34 mouse cellular contexts compared by ENCODE assay signal in genomic region chrX:140845401-140845800, GRCm38 (mm10). TPM values are rescaled to one million over a fixed set of nuclear protein-coding genes. Genes with fewer than 3 reads are reported as not detected.
DNase-seq lines count a peak whose midpoint lies in the region; ATAC-seq and TF ChIP-seq lines count a peak whose summit lies in the region.
"Not testable (repeated sequence)": the region's sequence is repeated elsewhere in the genome, so short reads cannot be mapped to it uniquely, and the experiment has no call there.
"Had no signal": no experiment of that assay in that cellular context is flagged by ENCODE, and none has a peak within 500 bp of the region (broad histone marks: within the 10 kb centered on the region; RNA-seq: fewer than 3 reads in every experiment).

No protein-coding gene starts in this region.

- H3K9ac ChIP-seq in ES-E14 (ENCODE audit: insufficient read depth, low read depth, low read length, poor library complexity, severe bottlenecking); hindbrain, postnatal 0 days (replicated peaks; ENCODE audit: low read length); lung, postnatal 0 days (replicated peaks; ENCODE audit: low read depth); stomach, postnatal 0 days (ENCODE audit: low read length): not testable (repeated sequence)

- not testable (repeated sequence) for H3K4me1 ChIP-seq in ES-E14 (ENCODE audit: control insufficient read depth in 2 of 2, insufficient read depth in 2 of 2, low read length in 2 of 2, poor library complexity in 1 of 2); cortical plate, adult 2 months (ENCODE audit: control insufficient read depth, insufficient read depth, low read length); hindbrain, postnatal 0 days (ENCODE audit: insufficient read depth, low read length); lung, postnatal 0 days (ENCODE audit: insufficient read depth, low read depth, low read length); stomach, postnatal 0 days (replicated peaks; ENCODE audit: control insufficient read depth, insufficient read depth)

- in situ Hi-C loops in ES-E14 (cut with MboI; ENCODE audit: low sequenced_read_pairs in 2 of 2, unreplicated experiment in 2 of 2) = not testable (repeated sequence)

- H3K27ac ChIP-seq in ES-E14 (ENCODE audit: insufficient read depth, low read depth, low read length, poor library complexity, severe bottlenecking); cortical plate, adult 2 months (ENCODE audit: insufficient read depth, low read length); hindbrain, postnatal 0 days; layer of hippocampus, adult 2 months; lung, postnatal 0 days (ENCODE audit: low read length); stomach, postnatal 0 days (replicated peaks): not testable (repeated sequence)

- ATAC-seq in hindbrain, postnatal 0 days; lung, postnatal 0 days; stomach, postnatal 0 days (ENCODE audit: low FRiP score, low TSS enrichment): not testable (repeated sequence)

- not testable (repeated sequence) for H3K9me3 ChIP-seq in ES-E14 (ENCODE audit: control insufficient read depth, insufficient read depth, low read depth, low read length); hindbrain, postnatal 0 days (ENCODE audit: low read length); lung, postnatal 0 days (ENCODE audit: low read length); stomach, postnatal 0 days (ENCODE audit: control insufficient read depth, low read length)

- WGBS in hindbrain, postnatal 0 days = no CpG with 5 or more reads among the region's 1 CpGs
- WGBS in lung, postnatal 0 days = 86% methylated on average over 1 of the region's 1 CpGs
- WGBS in stomach, postnatal 0 days = no CpG with 5 or more reads among the region's 1 CpGs

- TF ChIP-seq POLR2A in cortical plate, adult 2 months (IDR thresholded peaks at IDR 0.05; ENCODE audit: extremely low read depth, insufficient read depth, low read length) = not testable (repeated sequence)

- not testable (repeated sequence) for H3K27me3 ChIP-seq in hindbrain, postnatal 0 days (ENCODE audit: insufficient read depth, low read length); lung, postnatal 0 days (replicated peaks; ENCODE audit: insufficient read depth, low read length); stomach, postnatal 0 days (ENCODE audit: control insufficient read depth, insufficient read depth, low read length)

- not testable (repeated sequence) for H3K36me3 ChIP-seq in ES-E14 (ENCODE audit: control insufficient read depth, insufficient read depth, low read length, poor library complexity, severe bottlenecking); hindbrain, postnatal 0 days (ENCODE audit: insufficient read depth, low read length); lung, postnatal 0 days (ENCODE audit: insufficient read depth, low read length); stomach, postnatal 0 days (ENCODE audit: control insufficient read depth, insufficient read depth, low read length)

- peak; percentile 4 to 21 for DNase-seq in B cell, adult 2 months
- DNase-seq in ES-E14 (ENCODE audit: low read depth, low spot score); hindbrain, postnatal 0 days (ENCODE audit: low spot score); layer of hippocampus, adult 2 months (ENCODE audit: low spot score in 2 of 2); lung, postnatal 0 days (ENCODE audit: low spot score); stomach, postnatal 0 days (ENCODE audit: low spot score): not testable (repeated sequence)
- DNase-seq in ZHBTc4 (ENCODE audit: low read depth, low spot score) = peak; percentile 18

- TF ChIP-seq EP300 in lung, postnatal 0 days (IDR thresholded peaks at IDR 0.05); stomach, postnatal 0 days (optimal IDR thresholded peaks at IDR 0.05): not testable (repeated sequence)

- H3K4me2 ChIP-seq in hindbrain, postnatal 0 days (ENCODE audit: low read depth, low read length); lung, postnatal 0 days (replicated peaks; ENCODE audit: low read depth, low read length); stomach, postnatal 0 days (replicated peaks; ENCODE audit: low read depth): not testable (repeated sequence)

- TF ChIP-seq CTCF in cortical plate, adult 2 months (IDR thresholded peaks at IDR 0.05; ENCODE audit: extremely low read depth, insufficient read depth, low read length) = 0 out of 2 replicates have a peak, but pooled peaks have one; percentile 6
- TF ChIP-seq CTCF in hindbrain, postnatal 0 days (IDR thresholded peaks at IDR 0.05; ENCODE audit: low read depth) = peak; percentile 25; the same call in 1 of the 2 replicates
- TF ChIP-seq CTCF in layer of hippocampus, adult 2 months (conservative IDR thresholded peaks at IDR 0.05) = peak; percentile 68
- peak; percentile 59 for TF ChIP-seq CTCF in lung, postnatal 0 days (IDR thresholded peaks at IDR 0.05)
- peak; percentile 64 for TF ChIP-seq CTCF in stomach, postnatal 0 days (IDR thresholded peaks at IDR 0.05; ENCODE audit: low read depth)

- H3K4me3 ChIP-seq in ES-E14 (ENCODE audit: insufficient read depth in 1 of 2, low read depth in 1 of 2, low read length in 2 of 2, poor library complexity in 1 of 2, severe bottlenecking in 1 of 2); cortical plate, adult 2 months (ENCODE audit: insufficient read depth, low read length); hindbrain, postnatal 0 days (ENCODE audit: low read length); layer of hippocampus, adult 2 months; lung, postnatal 0 days (ENCODE audit: low read depth, low read length); stomach, postnatal 0 days (ENCODE audit: low read depth, low read length): not testable (repeated sequence)

TF ChIP-seq in ES-E14, 5 proteins besides CTCF, POLR2A, EP300 and RAD21:
- peak; percentile 53; the same call in 1 of the 2 replicates for TF ChIP-seq ZNF384 (IDR thresholded peaks at IDR 0.05; ENCODE audit: low read depth, low read length)

RNA-seq across cellular contexts. Expression of gene Tex13b, which starts 32.2 kb away (rescaled TPM):
- total RNA-seq in ES-E14 (2012; rRNA removed) = 0.26 and 0.80 TPM in 2 replicates
- polyA plus RNA-seq in cortical plate, adult 2 months (2012; rRNA removed) = not detected in 2 replicates
- not detected in 2 replicates for total RNA-seq in hindbrain, postnatal 0 days (2014; rRNA removed)
- not detected in 2 replicates for polyA plus RNA-seq in hindbrain, postnatal 0 days (2015; fragmentation: Nextera tagmentation; extraction: Ambion mirVana)
- total RNA-seq in layer of hippocampus, adult 2 months (2021) = not detected
- not detected in 2 replicates for polyA plus RNA-seq in lung, postnatal 0 days (2015; fragmentation: Nextera tagmentation; extraction: Ambion mirVana)
- 0.10 TPM in 1 of 2 replicates, not detected in the other for polyA plus RNA-seq in stomach, postnatal 0 days (2015; fragmentation: Nextera tagmentation; extraction: Ambion mirVana)
- total RNA-seq: adrenal gland, adult 8-10 months; adrenal gland, postnatal 4 days; gastrocnemius, adult 8-10 months; gastrocnemius, postnatal 4 days; heart, adult 8-10 months; heart, postnatal 14 days; layer of hippocampus, postnatal 10 days; left cerebral cortex, adult 18-20 months; left cerebral cortex, postnatal 25 days; liver, adult 2 months; megakaryocyte-erythroid progenitor cell, adult 5-6 weeks; neutrophil, adult 5-6 weeks had no signal
- polyA plus RNA-seq: C2C12; forebrain, embryonic 10.5 days; forebrain, embryonic 15.5 days; heart, embryonic 13.5 days; hindbrain, embryonic 10.5 days; hindbrain, embryonic 15.5 days; intestine, embryonic 15.5 days; limb, embryonic 12.5 days; liver, adult 2 months; liver, embryonic 16.5 days; macrophage; midbrain, embryonic 14.5 days; neural tube, embryonic 11.5 days; Patski; stomach, embryonic 16.5 days had no signal

Comparison
In these comparisons a context has a peak if more than half of its experiments do, and no peak if none do; other contexts are left out.
1. CTCF ChIP-seq: peak in every context shown above with its lines; median percentile 68 in layer of hippocampus, adult 2 months; 64 in stomach, postnatal 0 days; 59 in lung, postnatal 0 days; 25 in hindbrain, postnatal 0 days; 6 in cortical plate, adult 2 months.